ENCODE assay signal across 10 mouse cellular contexts in genomic region chr5:145115736-145116135, GRCm38 (mm10). TPM values are rescaled to one million over a fixed set of nuclear protein-coding genes. Genes with fewer than 3 reads are reported as not detected.
DNase-seq lines count a peak whose midpoint lies in the region; ATAC-seq and TF ChIP-seq lines count a peak whose summit lies in the region.
"Had no signal": no experiment of that assay in that cellular context is flagged by ENCODE, and none has a peak within 500 bp of the region (broad histone marks: within the 10 kb centered on the region; RNA-seq: fewer than 3 reads in every experiment).

No protein-coding gene starts in this region.

- TF ChIP-seq RAD21 in MEL (IDR thresholded peaks at IDR 0.05; ENCODE audit: low read depth, low read length), result no peak

- ATAC-seq in hindbrain, embryonic 15.5 days (ENCODE audit: low FRiP score, low read depth), result no peak
- ATAC-seq in hindbrain, embryonic 11.5 days (ENCODE audit: low FRiP score), result no peak
- no peak for ATAC-seq in limb, embryonic 15.5 days (ENCODE audit: insufficient number of reproducible peaks, low FRiP score, low TSS enrichment, low read depth)
- ATAC-seq in forebrain, embryonic 13.5 days, result no peak
- no peak for ATAC-seq in erythroblast, adult 5-6 weeks (replicated peaks; ENCODE audit: low FRiP score, poor library complexity, severe bottlenecking)
- ATAC-seq: forebrain, embryonic 15.5 days had no signal

- H3K79me2 ChIP-seq in MEL (ENCODE audit: control insufficient read depth, insufficient read depth, low read length, poor library complexity), result peaks cover 55% of the 10 kb centered on the region

- TF ChIP-seq CTCF in MEL (IDR thresholded peaks at IDR 0.05 in 2 of 3, conservative IDR thresholded peaks at IDR 0.05 in 1 of 3; ENCODE audit: control insufficient read depth in 1 of 3, insufficient read depth in 1 of 3, low read depth in 2 of 3, low read length in 3 of 3, poor library complexity in 1 of 3, severe bottlenecking in 1 of 3), result no peak

- no peak for DNase-seq in hindbrain, embryonic 11.5 days (ENCODE audit: low spot score)
- DNase-seq in 3T3-L1 (ENCODE audit: low read depth, low spot score) (peak; percentile 38), MEL (ENCODE audit: low read depth, low spot score) (no peak)
- DNase-seq in frontal cortex, postnatal 25 days (ENCODE audit: low spot score in 2 of 2), result no peak
- DNase-seq: cerebellum, adult 2 months had no signal

- no peaks in the 10 kb centered on the region for H3K9me3 ChIP-seq in hindbrain, embryonic 15.5 days
- no peaks in the 10 kb centered on the region for H3K9me3 ChIP-seq in hindbrain, embryonic 11.5 days (ENCODE audit: control insufficient read depth, low read length)
- no peaks in the 10 kb centered on the region for H3K9me3 ChIP-seq in MEL (replicated peaks; ENCODE audit: insufficient read depth, low read length)
- no peaks in the 10 kb centered on the region for H3K9me3 ChIP-seq in limb, embryonic 15.5 days
- no peaks in the 10 kb centered on the region for H3K9me3 ChIP-seq in forebrain, embryonic 13.5 days (replicated peaks)
- H3K9me3 ChIP-seq: forebrain, embryonic 15.5 days had no signal

- TF ChIP-seq POLR2A in MEL (IDR thresholded peaks at IDR 0.05; ENCODE audit: control insufficient read depth in 1 of 2, insufficient read depth in 1 of 2, low read depth in 1 of 2, low read length in 2 of 2, poor library complexity in 1 of 2), result no peak

- H3K4me3 ChIP-seq in hindbrain, embryonic 15.5 days, result no peak overlapping the region
- no peak overlapping the region for H3K4me3 ChIP-seq in hindbrain, embryonic 11.5 days (ENCODE audit: low read depth, low read length)
- peak overlapping the region; percentile 40 to 98 for H3K4me3 ChIP-seq in MEL (ENCODE audit: control insufficient read depth in 1 of 2, insufficient read depth in 1 of 2, low read depth in 2 of 2, low read length in 2 of 2)
- peak overlapping the region; percentile 66 for H3K4me3 ChIP-seq in limb, embryonic 15.5 days
- no peak overlapping the region for H3K4me3 ChIP-seq in forebrain, embryonic 13.5 days

- TF ChIP-seq EP300 in MEL (IDR thresholded peaks at IDR 0.05; ENCODE audit: low read depth in 1 of 2, low read length in 2 of 2), result no peak

- 92% methylated on average over 5 of the region's 5 CpGs for WGBS in hindbrain, embryonic 15.5 days
- WGBS in hindbrain, embryonic 11.5 days, result 93% methylated on average over 5 of the region's 5 CpGs
- WGBS in limb, embryonic 15.5 days, result 80% methylated on average over 5 of the region's 5 CpGs
- 95% methylated on average over 5 of the region's 5 CpGs for WGBS in forebrain, embryonic 13.5 days

- H3K36me3 ChIP-seq in hindbrain, embryonic 15.5 days, result peaks cover under 1% of the 10 kb centered on the region; the same call in 1 of the 2 replicates
- no peaks in the 10 kb centered on the region for H3K36me3 ChIP-seq in hindbrain, embryonic 11.5 days (ENCODE audit: control insufficient read depth, insufficient read depth, low read length)
- peaks cover 3 to 13% of the 10 kb centered on the region in 2 experiments for H3K36me3 ChIP-seq in MEL (ENCODE audit: control insufficient read depth in 1 of 2, insufficient read depth in 2 of 2, low read length in 2 of 2)
- peaks cover 2% of the 10 kb centered on the region for H3K36me3 ChIP-seq in limb, embryonic 15.5 days
- H3K36me3 ChIP-seq in forebrain, embryonic 13.5 days (ENCODE audit: poor library complexity, severe bottlenecking), result peaks cover 14% of the 10 kb centered on the region

- H3K27ac ChIP-seq in hindbrain, embryonic 15.5 days (replicated peaks), result 0 out of 2 replicates have a peak overlapping the region, but pooled peaks have one; percentile 1
- no peak overlapping the region for H3K27ac ChIP-seq in hindbrain, embryonic 11.5 days (ENCODE audit: low read depth, low read length)
- peak overlapping the region; percentile 97 for H3K27ac ChIP-seq in MEL (ENCODE audit: control insufficient read depth, low read depth, low read length)
- H3K27ac ChIP-seq in limb, embryonic 15.5 days, result peak overlapping the region; percentile 88
- H3K27ac ChIP-seq in forebrain, embryonic 13.5 days, result no peak overlapping the region
- H3K27ac ChIP-seq: forebrain, embryonic 15.5 days had no signal

- H3K27me3 ChIP-seq in hindbrain, embryonic 15.5 days, result peaks cover 11% of the 10 kb centered on the region; the same call in 1 of the 2 replicates
- H3K27me3 ChIP-seq in hindbrain, embryonic 11.5 days (ENCODE audit: control insufficient read depth, insufficient read depth, low read length), result peaks cover 6% of the 10 kb centered on the region
- H3K27me3 ChIP-seq in MEL (ENCODE audit: control insufficient read depth in 1 of 2, insufficient read depth in 2 of 2, low read length in 2 of 2), result no peaks in the 10 kb centered on the region
- no peaks in the 10 kb centered on the region for H3K27me3 ChIP-seq in limb, embryonic 15.5 days
- H3K27me3 ChIP-seq in forebrain, embryonic 13.5 days, result peaks cover 28% of the 10 kb centered on the region

- no peak overlapping the region for H3K4me2 ChIP-seq in hindbrain, embryonic 15.5 days
- H3K4me2 ChIP-seq in hindbrain, embryonic 11.5 days (replicated peaks; ENCODE audit: low read depth, low read length), result no peak overlapping the region
- peak overlapping the region; percentile 73 for H3K4me2 ChIP-seq in limb, embryonic 15.5 days
- no peak overlapping the region for H3K4me2 ChIP-seq in forebrain, embryonic 13.5 days

- no peak overlapping the region for H3K9ac ChIP-seq in hindbrain, embryonic 15.5 days
- H3K9ac ChIP-seq in hindbrain, embryonic 11.5 days (ENCODE audit: low read depth, low read length), result no peak overlapping the region
- peak overlapping the region; percentile 69 for H3K9ac ChIP-seq in MEL (ENCODE audit: control insufficient read depth, low read depth, low read length, poor library complexity, severe bottlenecking)
- no peak overlapping the region for H3K9ac ChIP-seq in limb, embryonic 15.5 days
- no peak overlapping the region for H3K9ac ChIP-seq in forebrain, embryonic 13.5 days
- H3K9ac ChIP-seq: forebrain, embryonic 15.5 days had no signal

- H3K4me1 ChIP-seq in hindbrain, embryonic 15.5 days (replicated peaks), result peaks cover 10% of the 10 kb centered on the region
- H3K4me1 ChIP-seq in hindbrain, embryonic 11.5 days (replicated peaks; ENCODE audit: control insufficient read depth, insufficient read depth, low read length), result no peaks in the 10 kb centered on the region
- H3K4me1 ChIP-seq in MEL (ENCODE audit: control insufficient read depth in 1 of 2, insufficient read depth in 2 of 2, low read length in 2 of 2), result peaks cover 4 to 18% of the 10 kb centered on the region in 2 experiments; a peak in 3 of 4 replicates
- peaks cover 57% of the 10 kb centered on the region for H3K4me1 ChIP-seq in limb, embryonic 15.5 days
- H3K4me1 ChIP-seq in forebrain, embryonic 13.5 days, result peaks cover 13% of the 10 kb centered on the region

RNA-seq across cellular contexts. Expression of gene Arpc1b, which starts 1.7 kb away (rescaled TPM):
- 73.2 and 88.7 TPM in 2 replicates for polyA plus RNA-seq in hindbrain, embryonic 15.5 days (2015; fragmentation: Nextera tagmentation; extraction: Ambion mirVana)
- 49.3 and 54.3 TPM in 2 replicates for polyA plus RNA-seq in hindbrain, embryonic 11.5 days (2014; fragmentation: Nextera tagmentation; extraction: Ambion mirVana)
- total RNA-seq in MEL (2012; rRNA removed), result 432 and 582 TPM in 2 replicates
- polyA plus RNA-seq in MEL (2012; ENCODE audit: insufficient read depth in 1 of 2, insufficient read length in 2 of 2, low read depth in 1 of 2, low replicate concordance in 2 of 2, missing spikeins in 1 of 2), result 100 to 1,000 TPM; 143 to 708 TPM
- 389 and 480 TPM in 2 replicates for polyA plus RNA-seq in limb, embryonic 15.5 days (2015; fragmentation: Nextera tagmentation; extraction: Ambion mirVana)
- 55.9 and 58.1 TPM in 2 replicates for polyA plus RNA-seq in forebrain, embryonic 13.5 days (2015; fragmentation: Nextera tagmentation; extraction: Ambion mirVana)
- total RNA-seq in erythroblast, adult 5-6 weeks (2015; ENCODE audit: low replicate concordance), result 60.5 and 70.8 TPM in 2 replicates
- 46.7 and 74.1 TPM in 2 replicates for total RNA-seq in erythroblast, adult 5-6 weeks (2017; ENCODE audit: low replicate concordance)

RNA-seq across cellular contexts. Expression of gene Pdap1, which starts 24.3 kb away (rescaled TPM):
- 114 and 122 TPM in 2 replicates for polyA plus RNA-seq in hindbrain, embryonic 15.5 days (2015; fragmentation: Nextera tagmentation; extraction: Ambion mirVana)
- polyA plus RNA-seq in hindbrain, embryonic 11.5 days (2014; fragmentation: Nextera tagmentation; extraction: Ambion mirVana), result 127 and 138 TPM in 2 replicates
- total RNA-seq in MEL (2012; rRNA removed), result 104 and 106 TPM in 2 replicates
- polyA plus RNA-seq in MEL (2012; ENCODE audit: insufficient read depth in 1 of 2, insufficient read length in 2 of 2, low read depth in 1 of 2, low replicate concordance in 2 of 2, missing spikeins in 1 of 2), result 100 to 1,000 TPM in 1 of 2 experiments, not detected in 1; 301 TPM
- polyA plus RNA-seq in limb, embryonic 15.5 days (2015; fragmentation: Nextera tagmentation; extraction: Ambion mirVana), result 89.2 and 95.1 TPM in 2 replicates
- 139 and 157 TPM in 2 replicates for polyA plus RNA-seq in forebrain, embryonic 13.5 days (2015; fragmentation: Nextera tagmentation; extraction: Ambion mirVana)
- total RNA-seq in erythroblast, adult 5-6 weeks (2015; ENCODE audit: low replicate concordance), result 12.3 and 14.2 TPM in 2 replicates
- total RNA-seq in erythroblast, adult 5-6 weeks (2017; ENCODE audit: low replicate concordance), result 23.2 and 50.9 TPM in 2 replicates

RNA-seq across cellular contexts. Expression of gene Bud31, which starts 24.4 kb away (rescaled TPM):
- 172 and 186 TPM in 2 replicates for polyA plus RNA-seq in hindbrain, embryonic 15.5 days (2015; fragmentation: Nextera tagmentation; extraction: Ambion mirVana)
- polyA plus RNA-seq in hindbrain, embryonic 11.5 days (2014; fragmentation: Nextera tagmentation; extraction: Ambion mirVana), result 265 and 269 TPM in 2 replicates
- total RNA-seq in MEL (2012; rRNA removed), result 203 and 207 TPM in 2 replicates
- 100 to 1,000 TPM in 1 of 2 experiments, not detected in 1; 193 TPM for polyA plus RNA-seq in MEL (2012; ENCODE audit: insufficient read depth in 1 of 2, insufficient read length in 2 of 2, low read depth in 1 of 2, low replicate concordance in 2 of 2, missing spikeins in 1 of 2)
- polyA plus RNA-seq in limb, embryonic 15.5 days (2015; fragmentation: Nextera tagmentation; extraction: Ambion mirVana), result 168 and 184 TPM in 2 replicates
- 247 and 259 TPM in 2 replicates for polyA plus RNA-seq in forebrain, embryonic 13.5 days (2015; fragmentation: Nextera tagmentation; extraction: Ambion mirVana)
- 113 and 149 TPM in 2 replicates for total RNA-seq in erythroblast, adult 5-6 weeks (2015; ENCODE audit: low replicate concordance)
- total RNA-seq in erythroblast, adult 5-6 weeks (2017; ENCODE audit: low replicate concordance), result 170 and 223 TPM in 2 replicates

RNA-seq across cellular contexts. Expression of gene Kpna7, which starts 31.9 kb away (rescaled TPM):
- not detected in 2 replicates for polyA plus RNA-seq in hindbrain, embryonic 15.5 days (2015; fragmentation: Nextera tagmentation; extraction: Ambion mirVana)
- not detected in 2 replicates for polyA plus RNA-seq in hindbrain, embryonic 11.5 days (2014; fragmentation: Nextera tagmentation; extraction: Ambion mirVana)
- 0.35 and 2.5 TPM in 2 replicates for total RNA-seq in MEL (2012; rRNA removed)
- 1 to 10 TPM in 1 of 2 experiments, not detected in 1; 2.2 TPM for polyA plus RNA-seq in MEL (2012; ENCODE audit: insufficient read depth in 1 of 2, insufficient read length in 2 of 2, low read depth in 1 of 2, low replicate concordance in 2 of 2, missing spikeins in 1 of 2)
- polyA plus RNA-seq in limb, embryonic 15.5 days (2015; fragmentation: Nextera tagmentation; extraction: Ambion mirVana), result not detected in 2 replicates
- polyA plus RNA-seq in forebrain, embryonic 13.5 days (2015; fragmentation: Nextera tagmentation; extraction: Ambion mirVana), result not detected in 2 replicates
- not detected in 2 replicates for total RNA-seq in erythroblast, adult 5-6 weeks (2015; ENCODE audit: low replicate concordance)
- total RNA-seq in erythroblast, adult 5-6 weeks (2017; ENCODE audit: low replicate concordance), result not detected in 2 replicates
- polyA plus RNA-seq: cerebellum, adult 2 months; forebrain, embryonic 15.5 days had no signal

RNA-seq across cellular contexts. Expression of gene Arpc1a, which starts 32.1 kb away (rescaled TPM):
- polyA plus RNA-seq in hindbrain, embryonic 15.5 days (2015; fragmentation: Nextera tagmentation; extraction: Ambion mirVana), result 234 and 236 TPM in 2 replicates
- 179 and 185 TPM in 2 replicates for polyA plus RNA-seq in hindbrain, embryonic 11.5 days (2014; fragmentation: Nextera tagmentation; extraction: Ambion mirVana)
- 85.8 and 96.9 TPM in 2 replicates for total RNA-seq in MEL (2012; rRNA removed)
- polyA plus RNA-seq in MEL (2012; ENCODE audit: insufficient read depth in 1 of 2, insufficient read length in 2 of 2, low read depth in 1 of 2, low replicate concordance in 2 of 2, missing spikeins in 1 of 2), result 100 to 1,000 TPM; 187 to 306 TPM
- 143 and 147 TPM in 2 replicates for polyA plus RNA-seq in limb, embryonic 15.5 days (2015; fragmentation: Nextera tagmentation; extraction: Ambion mirVana)
- polyA plus RNA-seq in forebrain, embryonic 13.5 days (2015; fragmentation: Nextera tagmentation; extraction: Ambion mirVana), result 207 and 209 TPM in 2 replicates
- total RNA-seq in erythroblast, adult 5-6 weeks (2015; ENCODE audit: low replicate concordance), result 25.2 and 41.4 TPM in 2 replicates
- total RNA-seq in erythroblast, adult 5-6 weeks (2017; ENCODE audit: low replicate concordance), result 13.6 and 27.2 TPM in 2 replicates

Comparison
In these comparisons a context has a peak if more than half of its experiments do, and no peak if none do; other contexts are left out.
1. H3K27ac ChIP-seq: peak in hindbrain, embryonic 15.5 days (single experiment), MEL (single experiment) and limb, embryonic 15.5 days (single experiment); none in hindbrain, embryonic 11.5 days (single experiment) and forebrain, embryonic 13.5 days (single experiment).
2. H3K4me3 ChIP-seq: peak in MEL (2 of 2) and limb, embryonic 15.5 days (single experiment); none in hindbrain, embryonic 15.5 days (single experiment), hindbrain, embryonic 11.5 days (single experiment) and forebrain, embryonic 13.5 days (single experiment).